Mouse (Mus musculus): ENCODE results near the gene Cyb5r3. TPM values are rescaled to one million over a fixed set of nuclear protein-coding genes. Genes with fewer than 3 reads are reported as not detected.
A peak's percentile ranks its signal among the peaks of the same experiment; 100 is the strongest.

Cyb5r3 gene
- total and polyA plus RNA-seq, 3 experiments: 35.7 to 102 (median 59.1) TPM

DNA sequence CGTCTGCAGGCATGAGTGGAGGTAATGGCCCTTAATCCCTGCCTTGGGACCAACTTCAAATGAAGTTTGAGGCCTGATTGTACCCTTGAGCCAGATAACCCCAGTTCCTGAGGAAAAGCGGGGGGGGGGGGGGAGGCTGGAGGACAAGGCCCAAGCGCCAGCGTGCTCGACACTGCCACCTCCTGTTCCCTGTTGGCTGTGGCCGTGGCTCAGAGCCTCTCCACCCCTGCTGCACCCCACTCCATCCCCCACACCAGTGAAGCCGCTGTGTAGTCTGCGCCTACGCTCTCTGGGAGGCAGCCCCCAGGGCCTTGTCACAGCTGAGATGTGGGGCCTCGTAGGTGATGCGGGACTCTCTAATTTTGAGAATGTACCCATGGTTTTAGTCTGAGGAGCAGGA, 59.5 kb downstream of the Cyb5r3 start:
- Histone ChIP-seq H3K79me2 (replicated peaks; ENCODE audit: control insufficient read depth, extremely low read depth, insufficient read depth, poor library complexity, severe bottlenecking) (no peaks in the 10 kb centered on the region), H3K4me3 (replicated peaks in 1 of 3; ENCODE audit: low read depth in 2 of 3, low read length in 2 of 3, poor library complexity in 1 of 3) (no peak overlapping the region), H3K27ac (ENCODE audit: insufficient read depth, low read depth) (no peak overlapping the region), H3K4me2 (ENCODE audit: insufficient read depth, low read depth, poor library complexity, severe bottlenecking) (no peak overlapping the region), H3K36me3 (replicated peaks in 1 of 2; ENCODE audit: control insufficient read depth in 1 of 2, insufficient read depth in 1 of 2, low read length in 1 of 2) (peaks cover 50 to 75% of the 10 kb centered on the region in 2 experiments), H3K27me3 (replicated peaks) (no peaks in the 10 kb centered on the region), H3K4me1 (ENCODE audit: control insufficient read depth in 1 of 2, insufficient read depth in 2 of 2) (peaks cover 2 to 35% of the 10 kb centered on the region in 2 experiments; a peak in 3 of 4 replicates), H3K9me3 (replicated peaks; ENCODE audit: low read length) (no peaks in the 10 kb centered on the region), H3K9ac (ENCODE audit: insufficient read depth, low read depth) (no peak overlapping the region)
- peak; percentile 43 for DNase-seq (ENCODE audit: extremely low read depth)
- TF ChIP-seq CHD2 (IDR thresholded peaks at IDR 0.05; ENCODE audit: low read length): 0 out of 2 replicates have a peak, but pooled peaks have one; percentile 43
- TF ChIP-seq POLR2AphosphoS2 (IDR thresholded peaks at IDR 0.05; ENCODE audit: low read depth, low read length): 0 out of 2 replicates have a peak, but pooled peaks have one; percentile 33
- no peak for TF ChIP-seq UBTF (IDR thresholded peaks at IDR 0.05; ENCODE audit: low read depth, low read length)
- TF ChIP-seq RAD21 (IDR thresholded peaks at IDR 0.05; ENCODE audit: low read depth, low read length): peak; percentile 16
- TF ChIP-seq SMC3 (IDR thresholded peaks at IDR 0.05; ENCODE audit: low read depth, low read length): peak; percentile 71
- no peak for TF ChIP-seq NELFE (IDR thresholded peaks at IDR 0.05; ENCODE audit: low read depth, low read length)
- TF ChIP-seq MAZ (IDR thresholded peaks at IDR 0.05; ENCODE audit: low read depth, low read length): 0 out of 2 replicates have a peak, but pooled peaks have one; percentile 33
- TF ChIP-seq GABPA (IDR thresholded peaks at IDR 0.05; ENCODE audit: insufficient replicate concordance, low read depth, low read length): no peak
- peak in 1 of 2 experiments; percentile 63; a peak in 2 of 4 replicates for TF ChIP-seq CTCF (conservative IDR thresholded peaks at IDR 0.05 in 1 of 2, IDR thresholded peaks at IDR 0.05 in 1 of 2; ENCODE audit: low read depth in 2 of 2, low read length in 2 of 2)
- in situ Hi-C loops (cut with MboI; ENCODE audit: low pct_ligation_motif_present, low pct_unique_long_range_greater_than_20kb, low sequenced_read_pairs) (no loop called here), dilution Hi-C loops (cut with MboI; ENCODE audit: extremely low pct_ligation_motif_present, extremely low pct_unique_long_range_greater_than_20kb, low sequenced_read_pairs) (no loop called here)

DNA sequence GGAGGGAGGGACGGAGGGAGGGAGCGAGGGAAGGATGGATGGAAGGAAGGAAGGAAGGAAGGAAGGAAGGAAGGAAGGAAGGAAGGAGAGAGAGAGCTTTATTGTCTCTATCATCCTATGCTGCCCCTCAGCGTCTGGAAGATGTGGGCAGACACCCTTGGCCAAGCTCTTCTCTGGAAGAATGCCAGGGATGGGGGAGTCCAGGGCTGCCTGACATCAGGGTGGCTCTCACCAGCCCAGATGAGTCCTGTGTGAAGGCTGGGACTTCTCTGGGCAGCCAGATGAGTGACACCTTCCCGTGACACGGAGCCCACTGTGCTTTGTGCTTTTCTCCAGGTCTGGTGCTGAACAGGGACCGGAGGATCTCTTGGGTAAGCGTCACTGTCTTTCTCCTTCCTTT, 60.5 kb downstream of the Cyb5r3 start:
- TF ChIP-seq ZKSCAN1 (IDR thresholded peaks at IDR 0.05; ENCODE audit: borderline replicate concordance, low read depth, low read length) (no peak), ETS1 (conservative IDR thresholded peaks at IDR 0.05; ENCODE audit: low read depth, low read length) (no peak), SMC3 (IDR thresholded peaks at IDR 0.05; ENCODE audit: low read depth, low read length) (no peak), MYC (IDR thresholded peaks at IDR 0.05; ENCODE audit: low read depth, low read length) (no peak), EP300 (IDR thresholded peaks at IDR 0.05; ENCODE audit: low read length) (no peak), KAT2A (IDR thresholded peaks at IDR 0.05; ENCODE audit: insufficient replicate concordance, low read length) (no peak)
- dilution Hi-C loops (cut with MboI; ENCODE audit: extremely low pct_ligation_motif_present, extremely low pct_unique_long_range_greater_than_20kb, low sequenced_read_pairs): no loop called here
- Histone ChIP-seq H3K4me2 (ENCODE audit: insufficient read depth, low read depth, poor library complexity, severe bottlenecking) (no peak overlapping the region), H3K4me3 (replicated peaks in 1 of 3; ENCODE audit: low read depth in 2 of 3, low read length in 2 of 3, poor library complexity in 1 of 3) (no peak overlapping the region), H3K4me1 (ENCODE audit: control insufficient read depth in 1 of 2, insufficient read depth in 2 of 2) (peaks cover 2 to 35% of the 10 kb centered on the region in 2 experiments; a peak in 3 of 4 replicates), H3K9me3 (replicated peaks; ENCODE audit: low read length) (no peaks in the 10 kb centered on the region), H3K27ac (ENCODE audit: insufficient read depth, low read depth) (no peak overlapping the region), H3K27me3 (replicated peaks) (no peaks in the 10 kb centered on the region), H3K9ac (ENCODE audit: insufficient read depth, low read depth) (no peak overlapping the region), H3K36me3 (replicated peaks in 1 of 2; ENCODE audit: control insufficient read depth in 1 of 2, insufficient read depth in 1 of 2, low read length in 1 of 2) (peaks cover 39 to 75% of the 10 kb centered on the region in 2 experiments), H3K79me2 (replicated peaks; ENCODE audit: control insufficient read depth, extremely low read depth, insufficient read depth, poor library complexity, severe bottlenecking) (no peaks in the 10 kb centered on the region)
- DNase-seq (ENCODE audit: extremely low read depth): no peak
- in situ Hi-C loops (cut with MboI; ENCODE audit: low pct_ligation_motif_present, low pct_unique_long_range_greater_than_20kb, low sequenced_read_pairs): no loop called here
